Mouse (Mus musculus): ENCODE measurements around the gene Hoxb6. TPM values are rescaled to one million over a fixed set of nuclear protein-coding genes. Genes with fewer than 3 reads are reported as not detected.

The Hoxb6 gene
- polyA plus RNA-seq, 1 experiment from 2014 or later = not detected

DNA sequence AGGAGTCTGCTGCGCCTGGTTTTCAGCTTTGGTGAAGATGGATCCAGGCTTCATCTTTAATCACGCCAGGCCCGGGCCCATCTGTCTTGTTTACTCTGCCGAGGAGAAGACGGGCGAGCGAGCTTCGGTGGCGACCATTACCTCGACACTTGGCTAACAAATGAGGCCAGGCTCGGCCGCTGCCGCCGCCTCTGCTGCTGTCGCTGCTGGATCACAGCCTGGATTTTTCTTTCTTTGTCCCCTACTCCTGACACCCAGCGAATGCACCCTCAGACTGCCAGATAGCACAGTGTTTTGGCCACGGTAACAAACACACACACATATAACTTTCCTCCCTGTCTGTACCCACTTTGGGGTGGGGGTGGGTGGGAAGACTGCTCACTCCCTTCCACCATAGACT is 28.4 kb downstream of the Hoxb6 start:
- under 1% methylated on average over 17 of the region's 17 CpGs for WGBS
- no peaks in the 10 kb centered on the region for H3K36me3 ChIP-seq (replicated peaks)
- H3K27ac ChIP-seq = no peak overlapping the region
- H3K9me3 ChIP-seq = no peaks in the 10 kb centered on the region
- DNase-seq (ENCODE audit: extremely low spot score, low spot score) = no peak
- H3K4me3 ChIP-seq = no peak overlapping the region
- H3K27me3 ChIP-seq (ENCODE audit: poor library complexity, severe bottlenecking) = peaks cover 100% of the 10 kb centered on the region
- H3K4me1 ChIP-seq = peaks cover 20% of the 10 kb centered on the region

DNA sequence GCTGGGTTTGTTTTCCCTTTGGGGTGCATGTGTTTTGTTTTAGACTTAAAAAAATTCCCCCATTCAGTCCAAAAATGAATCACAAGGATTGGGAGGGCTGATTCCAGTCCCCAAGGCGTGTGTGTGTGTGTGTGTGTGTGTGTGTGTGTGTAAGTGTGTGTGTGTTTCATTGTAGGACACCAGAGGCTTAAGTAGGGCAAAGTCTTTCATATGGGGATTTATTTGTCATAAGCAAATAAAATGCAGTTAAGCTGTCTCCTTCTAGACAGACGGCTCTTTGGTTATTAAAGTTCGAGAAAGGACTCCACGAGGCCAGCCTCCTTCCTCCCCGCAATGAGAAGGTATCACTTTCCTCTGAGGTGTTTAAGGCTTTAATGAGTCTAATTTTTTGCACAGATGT is 29.6 kb downstream of the Hoxb6 start:
- H3K9me3 ChIP-seq = no peaks in the 10 kb centered on the region
- H3K27me3 ChIP-seq (ENCODE audit: poor library complexity, severe bottlenecking) = peaks cover 100% of the 10 kb centered on the region
- peaks cover 20% of the 10 kb centered on the region for H3K4me1 ChIP-seq
- H3K4me3 ChIP-seq = no peak overlapping the region
- 7% methylated on average over 5 of the region's 5 CpGs for WGBS
- H3K36me3 ChIP-seq (replicated peaks) = no peaks in the 10 kb centered on the region
- H3K27ac ChIP-seq = no peak overlapping the region
- no peak for DNase-seq (ENCODE audit: extremely low spot score, low spot score)

DNA sequence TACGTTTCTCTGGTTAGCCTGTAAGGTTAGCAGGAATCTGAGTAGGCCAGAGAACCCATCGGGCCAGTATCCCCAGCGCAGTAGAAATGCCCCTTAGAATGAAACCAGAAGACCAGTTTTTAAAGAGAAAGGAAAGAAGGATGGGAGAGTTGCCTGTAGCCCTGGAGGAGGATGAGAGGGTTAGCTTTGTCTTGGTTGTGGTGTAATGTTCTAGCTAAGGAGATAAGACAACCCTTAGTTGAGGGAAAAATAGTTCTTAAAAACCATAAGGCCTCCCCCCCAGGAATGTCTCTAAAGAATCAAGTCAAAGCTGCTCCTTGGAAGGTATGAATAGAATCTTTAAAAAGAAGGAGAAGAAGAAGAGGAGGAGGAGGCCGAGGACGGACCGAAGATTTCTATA is 30.5 kb downstream of the Hoxb6 start:
- DNase-seq (ENCODE audit: extremely low spot score, low spot score) = no peak
- peaks cover 20% of the 10 kb centered on the region for H3K4me1 ChIP-seq
- no peaks in the 10 kb centered on the region for H3K36me3 ChIP-seq (replicated peaks)
- no peaks in the 10 kb centered on the region for H3K9me3 ChIP-seq
- peaks cover 100% of the 10 kb centered on the region for H3K27me3 ChIP-seq (ENCODE audit: poor library complexity, severe bottlenecking)
- no peak overlapping the region for H3K27ac ChIP-seq
- 3% methylated on average over 6 of the region's 6 CpGs for WGBS
- H3K4me3 ChIP-seq = no peak overlapping the region

DNA sequence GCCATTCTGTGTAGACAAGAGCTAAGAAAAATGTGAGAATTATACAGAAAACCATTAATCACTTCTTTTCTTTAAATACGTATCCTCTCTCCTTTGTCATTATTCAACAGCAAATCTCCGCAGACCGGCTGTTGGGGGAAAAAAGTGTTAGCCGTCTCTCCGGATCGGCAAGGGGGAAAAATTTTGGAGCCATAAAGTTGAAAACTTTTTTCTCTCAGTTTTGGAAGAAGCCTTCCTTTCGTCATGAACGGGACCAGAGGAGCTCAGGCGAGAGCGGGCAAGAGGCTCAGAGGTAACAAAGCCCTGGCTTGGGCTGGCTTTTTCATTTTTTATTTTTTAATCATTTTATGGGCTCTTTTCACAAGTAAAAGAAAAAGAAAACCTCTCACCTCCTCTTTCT is 30.9 kb downstream of the Hoxb6 start, which contains the start of gene Hoxb3:
TSS of gene Hoxb3 (plus strand) at position 173 of the 400 bp plus-strand sequence.
- Histone ChIP-seq H3K4me1 (peaks cover 17% of the 10 kb centered on the region), H3K36me3 (replicated peaks) (no peaks in the 10 kb centered on the region), H3K4me3 (no peak within 1 kb of the TSS), H3K27ac (no peak within 1 kb of the TSS), H3K27me3 (ENCODE audit: poor library complexity, severe bottlenecking) (peaks cover 100% of the 10 kb centered on the region), H3K9me3 (no peaks in the 10 kb centered on the region)
- 3% methylated on average over 10 of the region's 10 CpGs for WGBS
- no peak for DNase-seq (ENCODE audit: extremely low spot score, low spot score)

DNA sequence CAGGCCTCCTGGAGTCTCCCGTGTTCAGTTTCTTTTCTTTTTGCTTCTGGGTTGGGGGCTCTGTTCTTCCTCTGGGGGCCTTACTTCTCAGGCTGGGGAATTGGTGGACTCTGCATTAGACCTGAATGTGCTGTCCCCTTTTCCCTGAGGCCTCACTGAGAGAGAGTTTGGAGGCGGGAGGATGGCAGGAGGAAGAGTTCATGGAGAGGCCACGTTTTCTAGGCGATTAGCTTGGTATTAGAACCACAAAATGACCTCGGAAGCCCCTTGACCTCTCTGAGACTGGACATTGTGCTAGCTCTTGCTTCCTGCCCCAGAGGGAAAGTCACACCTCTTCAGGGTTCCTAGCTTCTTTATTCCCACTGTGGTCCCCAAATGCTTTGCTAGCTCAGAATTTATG is 31.8 kb downstream of the Hoxb6 start:
- H3K27me3 ChIP-seq (ENCODE audit: poor library complexity, severe bottlenecking) = peaks cover 100% of the 10 kb centered on the region
- peaks cover 7% of the 10 kb centered on the region for H3K4me1 ChIP-seq
- DNase-seq (ENCODE audit: extremely low spot score, low spot score) = no peak
- H3K27ac ChIP-seq = no peak overlapping the region
- H3K36me3 ChIP-seq (replicated peaks) = no peaks in the 10 kb centered on the region
- 1% methylated on average over 5 of the region's 5 CpGs for WGBS
- no peak overlapping the region for H3K4me3 ChIP-seq
- no peaks in the 10 kb centered on the region for H3K9me3 ChIP-seq

DNA sequence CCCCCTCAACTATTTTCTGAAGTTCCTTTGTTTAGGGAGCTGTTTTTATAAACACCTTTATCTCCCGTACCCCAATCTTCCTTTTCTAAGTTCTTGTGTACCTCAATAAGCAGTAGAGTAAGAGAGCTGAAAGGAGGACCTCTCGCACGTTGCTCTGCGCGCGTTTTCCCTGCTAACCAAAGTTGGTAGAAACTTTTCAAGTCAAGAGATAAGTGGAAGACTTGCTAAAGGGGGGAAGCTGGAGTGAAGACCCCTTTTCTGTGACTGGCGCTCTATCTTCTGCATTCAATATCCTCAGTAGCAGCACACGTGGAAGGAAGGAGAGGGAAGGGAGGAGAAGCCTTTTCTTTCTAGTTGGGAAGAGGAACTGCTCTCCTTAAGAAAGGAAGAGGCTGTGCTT is 32.7 kb downstream of the Hoxb6 start:
- no peak overlapping the region for H3K27ac ChIP-seq
- H3K27me3 ChIP-seq (ENCODE audit: poor library complexity, severe bottlenecking) = peaks cover 100% of the 10 kb centered on the region
- no peak overlapping the region for H3K4me3 ChIP-seq
- H3K9me3 ChIP-seq = no peaks in the 10 kb centered on the region
- DNase-seq (ENCODE audit: extremely low spot score, low spot score) = no peak
- no peaks in the 10 kb centered on the region for H3K36me3 ChIP-seq (replicated peaks)
- H3K4me1 ChIP-seq = peaks cover 3% of the 10 kb centered on the region; the same call in 1 of the 2 replicates
- WGBS = 3% methylated on average over 8 of the region's 8 CpGs

DNA sequence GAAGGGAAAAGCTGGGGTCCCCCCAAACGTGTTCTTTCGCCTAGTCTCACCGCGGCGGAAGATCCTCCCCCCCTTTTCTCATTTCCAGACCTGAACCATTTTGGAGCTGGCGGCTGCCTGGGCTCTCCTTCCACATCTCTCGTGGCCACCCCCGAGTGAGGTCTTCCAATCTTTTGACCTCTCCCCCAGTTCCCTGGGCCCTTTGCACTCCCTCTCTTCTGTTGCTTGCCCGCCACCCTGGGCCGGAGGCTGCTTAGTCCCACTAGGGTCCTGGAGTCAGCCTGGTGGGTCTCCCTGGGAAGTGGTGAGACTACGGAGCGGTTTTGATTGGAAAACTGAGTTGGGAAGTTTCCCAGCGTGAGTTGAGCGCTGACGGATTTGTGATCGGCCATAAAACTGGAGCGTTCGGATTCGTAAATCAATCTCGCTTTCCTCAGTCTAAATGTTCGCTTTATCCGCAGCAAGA is 33.5 kb downstream of the Hoxb6 start:
- DNase-seq (ENCODE audit: extremely low spot score, low spot score) = no peak

DNA sequence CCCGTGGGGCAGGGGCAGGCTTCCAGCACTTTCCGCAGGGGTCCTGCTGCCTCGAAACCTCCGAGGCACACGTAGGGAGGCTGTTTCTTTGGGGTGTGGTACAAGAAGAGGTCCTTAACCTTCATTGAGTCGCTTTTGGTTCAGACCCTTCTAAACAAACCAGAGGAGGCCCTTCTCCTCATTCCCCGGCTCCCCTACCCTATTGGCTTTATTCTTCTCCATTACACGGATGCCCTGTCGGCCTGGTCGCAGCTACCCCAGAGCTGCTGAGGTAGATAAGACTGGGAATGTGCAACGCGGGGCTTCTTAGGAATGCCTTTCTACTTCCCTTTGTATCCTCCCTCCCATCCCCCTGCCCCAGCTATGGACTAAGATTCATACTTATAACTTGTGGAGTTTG is 34.4 kb downstream of the Hoxb6 start:
- Histone ChIP-seq H3K27me3 (ENCODE audit: poor library complexity, severe bottlenecking) (peaks cover 100% of the 10 kb centered on the region), H3K36me3 (replicated peaks) (no peaks in the 10 kb centered on the region), H3K4me1 (no peaks in the 10 kb centered on the region; the same call in 1 of the 2 replicates), H3K9me3 (no peaks in the 10 kb centered on the region), H3K27ac (no peak overlapping the region), H3K4me3 (no peak overlapping the region)
- DNase-seq (ENCODE audit: extremely low spot score, low spot score) = no peak
- 1% methylated on average over 12 of the region's 12 CpGs for WGBS

More for the DNA sequence above, 33.5 kb downstream of the Hoxb6 start:
- H3K4me3 ChIP-seq = no peak overlapping the region
- peaks cover 100% of the 10 kb centered on the region for H3K27me3 ChIP-seq (ENCODE audit: poor library complexity, severe bottlenecking)
- H3K9me3 ChIP-seq = no peaks in the 10 kb centered on the region
- H3K27ac ChIP-seq = no peak overlapping the region
- H3K36me3 ChIP-seq (replicated peaks) = no peaks in the 10 kb centered on the region
- no peaks in the 10 kb centered on the region; the same call in 1 of the 2 replicates for H3K4me1 ChIP-seq
- WGBS = 2% methylated on average over 22 of the region's 22 CpGs

DNA sequence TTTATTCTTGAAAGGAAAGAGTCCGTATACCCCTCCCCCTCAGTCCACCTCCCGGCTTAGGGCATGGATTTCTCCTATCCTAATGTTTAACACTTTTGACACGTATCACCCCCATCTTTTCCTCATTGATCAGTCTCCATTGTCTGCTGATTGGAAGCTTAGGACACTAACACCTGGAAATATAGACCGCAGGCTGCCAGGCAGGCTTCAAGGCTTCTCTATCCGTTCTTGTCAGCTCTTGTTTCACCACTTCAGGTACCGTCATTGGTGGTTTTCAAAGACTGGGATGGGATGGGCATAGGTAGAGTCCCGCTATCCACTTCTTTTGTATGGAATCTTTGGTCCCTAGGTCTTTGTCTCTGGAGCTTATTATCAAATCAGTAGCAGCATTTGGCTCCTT is 34.8 kb downstream of the Hoxb6 start:
- Histone ChIP-seq H3K9me3 (no peaks in the 10 kb centered on the region), H3K36me3 (replicated peaks) (no peaks in the 10 kb centered on the region), H3K27me3 (ENCODE audit: poor library complexity, severe bottlenecking) (peaks cover 100% of the 10 kb centered on the region), H3K4me1 (no peaks in the 10 kb centered on the region; the same call in 1 of the 2 replicates), H3K27ac (no peak overlapping the region), H3K4me3 (no peak overlapping the region)
- DNase-seq (ENCODE audit: extremely low spot score, low spot score) = no peak
- 2% methylated on average over 7 of the region's 7 CpGs for WGBS

DNA sequence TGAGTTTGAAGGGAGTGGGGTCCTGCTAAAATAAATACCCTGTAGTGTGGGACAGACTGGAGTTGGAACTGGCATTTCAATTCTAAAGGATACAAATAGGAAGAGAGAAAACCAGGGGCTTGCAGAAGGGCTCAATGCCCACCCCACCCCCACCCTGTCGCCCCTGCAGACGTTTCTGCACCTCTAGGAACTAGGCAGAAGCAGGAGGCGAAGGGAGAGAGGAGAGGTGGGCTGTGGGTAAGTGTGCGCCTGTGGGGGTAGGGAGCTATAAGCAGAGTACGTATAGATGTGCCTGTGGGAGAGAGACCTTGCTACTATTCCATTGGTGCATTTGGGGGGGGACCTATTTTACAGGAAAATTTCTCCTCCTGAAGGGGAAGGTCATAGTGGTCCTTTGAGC is 35.5 kb downstream of the Hoxb6 start:
- Histone ChIP-seq H3K36me3 (replicated peaks) (no peaks in the 10 kb centered on the region), H3K27me3 (ENCODE audit: poor library complexity, severe bottlenecking) (peaks cover 100% of the 10 kb centered on the region), H3K9me3 (no peaks in the 10 kb centered on the region), H3K4me1 (peaks cover 4% of the 10 kb centered on the region; the same call in 1 of the 2 replicates), H3K4me3 (no peak overlapping the region), H3K27ac (no peak overlapping the region)
- no peak for DNase-seq (ENCODE audit: extremely low spot score, low spot score)
- 2% methylated on average over 5 of the region's 5 CpGs for WGBS

DNA sequence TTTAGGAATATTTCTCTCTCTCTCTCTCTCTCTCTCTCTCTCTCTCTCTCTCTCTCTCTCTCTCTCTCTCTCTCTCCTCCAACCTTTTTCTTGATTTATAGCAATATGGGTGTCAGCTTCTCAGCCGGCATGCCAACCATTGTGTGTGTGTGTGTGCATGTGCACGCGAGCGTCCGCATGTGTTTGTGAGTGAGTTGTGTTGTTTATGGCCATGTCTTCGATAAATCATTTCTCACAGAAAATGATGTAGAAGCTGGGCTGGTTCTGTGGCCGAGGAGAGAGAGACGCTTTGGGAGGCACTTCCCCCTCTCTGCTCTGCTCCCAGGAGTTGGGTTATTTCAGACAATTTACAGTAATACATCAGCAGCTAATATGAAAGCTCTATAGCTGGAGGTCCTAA is 36.3 kb downstream of the Hoxb6 start:
- Histone ChIP-seq H3K4me3 (no peak overlapping the region), H3K9me3 (no peaks in the 10 kb centered on the region), H3K27me3 (ENCODE audit: poor library complexity, severe bottlenecking) (peaks cover 100% of the 10 kb centered on the region), H3K36me3 (replicated peaks) (no peaks in the 10 kb centered on the region), H3K4me1 (peaks cover 6% of the 10 kb centered on the region; the same call in 1 of the 2 replicates), H3K27ac (no peak overlapping the region)
- DNase-seq (ENCODE audit: extremely low spot score, low spot score) = no peak
- WGBS = 7% methylated on average over 8 of the region's 8 CpGs

DNA sequence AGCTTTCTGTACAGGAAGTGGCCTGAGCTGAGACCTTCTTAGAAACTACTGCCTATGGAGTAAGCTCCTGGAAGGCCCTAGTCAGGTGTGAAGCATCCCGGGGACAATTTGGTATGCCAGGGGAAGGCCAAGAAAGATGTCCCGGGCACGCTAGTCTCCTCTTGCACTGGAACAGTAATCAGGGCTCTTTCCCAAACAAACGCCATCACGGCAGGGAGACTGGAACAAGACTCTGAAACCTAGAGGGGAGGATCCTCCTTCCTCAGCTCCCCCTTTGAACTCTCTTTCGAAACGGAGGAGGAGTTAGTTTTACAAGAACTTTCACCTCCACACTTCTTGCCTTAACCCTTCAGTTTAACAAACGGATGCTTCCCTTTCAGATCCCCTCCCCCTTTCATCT is 39.8 kb downstream of the Hoxb6 start:
- WGBS = 1% methylated on average over 8 of the region's 8 CpGs
- Histone ChIP-seq H3K4me1 (peaks cover 6% of the 10 kb centered on the region; the same call in 1 of the 2 replicates), H3K36me3 (replicated peaks) (no peaks in the 10 kb centered on the region), H3K27ac (no peak overlapping the region), H3K27me3 (ENCODE audit: poor library complexity, severe bottlenecking) (peaks cover 100% of the 10 kb centered on the region), H3K4me3 (no peak overlapping the region), H3K9me3 (no peaks in the 10 kb centered on the region)
- no peak for DNase-seq (ENCODE audit: extremely low spot score, low spot score)

DNA sequence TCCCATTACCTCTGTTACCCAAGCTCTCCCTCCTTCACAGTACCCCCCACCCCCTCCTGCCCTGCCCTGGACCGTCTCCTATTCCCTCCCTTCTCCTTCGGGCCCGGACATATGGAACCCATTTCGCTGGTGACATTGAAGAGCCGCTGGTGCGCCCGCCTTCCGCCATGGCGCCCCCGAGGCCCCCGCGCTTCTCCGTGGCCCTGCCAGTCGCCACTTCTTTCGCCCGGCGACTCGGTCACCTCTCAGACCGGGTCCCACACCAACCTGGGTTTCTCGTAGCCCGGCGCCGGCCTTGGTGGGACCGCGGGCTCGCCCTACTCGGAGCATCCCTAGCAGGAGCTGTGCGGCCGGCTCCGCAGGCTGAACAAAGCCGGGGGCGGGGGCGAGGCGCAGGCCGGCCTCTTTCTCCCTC is 40.3 kb downstream of the Hoxb6 start:
- H3K4me3 ChIP-seq = peak overlapping the region; percentile 24
- under 1% methylated on average over 35 of the region's 35 CpGs for WGBS
- H3K27ac ChIP-seq = no peak overlapping the region

More for the DNA sequence above, 40.3 kb downstream of the Hoxb6 start:
- H3K4me1 ChIP-seq = peaks cover 6% of the 10 kb centered on the region; the same call in 1 of the 2 replicates
- no peak for DNase-seq (ENCODE audit: extremely low spot score, low spot score)
- no peaks in the 10 kb centered on the region for H3K36me3 ChIP-seq (replicated peaks)
- H3K9me3 ChIP-seq = no peaks in the 10 kb centered on the region
- peaks cover 100% of the 10 kb centered on the region for H3K27me3 ChIP-seq (ENCODE audit: poor library complexity, severe bottlenecking)
